Mouse (Mus musculus): Measurements from ENCODE around the gene Smyd1.

Smyd1 gene

GRCm38 (mm10) chr6:71203674-71204073 lies 118.4 kb downstream of the Smyd1 start:
- no peak for DNase-seq

- DNase-seq: no peak
These were observed 120.1 kb downstream of the Smyd1 start for GRCm38 (mm10) chr6:71201925-71202324.

DNA sequence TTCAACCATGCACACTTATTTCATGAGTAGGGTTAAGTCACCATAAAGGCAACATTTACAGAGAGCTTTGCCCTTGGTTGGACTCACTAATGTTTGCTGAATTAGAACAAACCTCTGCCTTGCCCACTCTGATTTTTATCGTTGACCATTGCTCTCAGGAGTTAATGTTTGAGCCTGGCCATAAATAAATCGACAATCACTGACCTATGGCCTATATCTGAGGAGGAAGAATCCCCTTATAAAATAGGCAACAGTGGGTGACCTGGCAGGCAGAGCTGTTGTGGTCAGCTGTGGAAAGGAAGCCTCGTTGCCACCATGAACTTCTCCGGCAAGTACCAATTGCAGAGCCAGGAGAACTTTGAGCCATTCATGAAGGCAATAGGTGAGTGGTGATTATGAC lies 122.4 kb downstream of the Smyd1 start, which contains the start of gene Fabp1:
TSS of gene Fabp1 (plus strand) at position 216 of the 400 bp plus-strand sequence.
- DNase-seq: no peak

DNA sequence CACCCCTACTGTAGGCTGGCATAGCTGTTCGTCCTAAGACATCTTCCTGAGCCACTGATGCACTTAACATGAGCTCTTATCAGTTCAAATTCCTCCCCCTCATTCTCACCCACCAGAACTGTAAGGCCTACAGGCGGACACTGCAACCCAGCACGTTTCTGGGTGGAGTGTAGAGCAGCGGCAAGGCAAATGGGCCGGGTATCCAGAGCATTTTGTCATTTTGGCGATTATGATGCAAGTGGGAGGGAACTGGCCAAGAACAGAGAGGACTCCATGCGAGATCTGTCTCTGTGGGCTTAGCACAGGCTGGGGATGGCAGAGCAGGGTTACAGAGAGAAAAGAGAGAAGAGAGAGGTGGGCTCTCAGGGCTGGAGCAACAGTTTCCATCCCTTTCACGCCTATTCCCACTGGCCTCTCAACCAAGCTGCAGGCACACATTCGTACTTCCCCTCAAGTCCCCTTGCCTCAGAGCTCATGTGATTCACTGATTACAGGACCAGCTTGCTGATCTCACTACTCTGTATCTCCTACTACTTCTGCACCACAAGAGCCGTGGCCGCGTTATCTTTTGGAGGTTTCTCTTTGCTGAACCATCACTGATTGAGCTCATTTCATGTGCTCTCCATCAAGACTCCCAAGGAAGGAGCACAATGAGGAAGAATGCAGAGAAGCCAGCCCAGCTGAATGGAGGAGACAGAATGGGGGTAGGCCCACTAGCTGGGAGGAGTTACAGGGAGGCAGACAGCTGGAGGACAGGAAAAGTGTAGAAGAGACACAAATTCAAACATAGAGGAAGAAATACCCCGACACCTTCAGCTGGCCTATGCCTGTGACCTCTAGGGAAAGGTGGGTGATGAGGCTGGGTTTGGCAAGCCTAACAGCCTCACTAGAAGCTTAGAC lies 124.1 kb downstream of the Smyd1 start:
- no peak for DNase-seq

DNA sequence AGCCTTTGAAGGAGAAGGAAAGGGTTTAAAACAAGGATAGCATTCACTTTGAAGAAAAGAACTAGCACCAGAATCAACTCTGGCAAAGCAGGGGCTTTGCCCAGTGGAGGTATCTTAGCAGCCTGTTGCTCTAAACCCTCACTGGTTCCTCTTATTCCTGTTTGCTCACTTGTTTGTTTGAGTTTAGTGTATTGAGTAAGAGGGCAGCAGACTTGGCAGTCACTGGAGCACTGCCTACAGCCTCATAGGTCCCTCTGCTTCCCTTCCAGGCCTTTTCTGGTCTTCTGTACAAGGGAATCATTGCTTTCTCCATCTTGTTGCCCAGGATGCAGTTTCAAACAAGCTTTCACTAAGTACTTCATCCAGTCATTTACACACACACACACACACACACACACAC lies 125.9 kb downstream of the Smyd1 start:
- no peak for DNase-seq

- DNase-seq: no peak
These were observed 128.8 kb downstream of the Smyd1 start for GRCm38 (mm10) chr6:71193151-71193740.

- DNase-seq: no peak
These were observed 131.5 kb downstream of the Smyd1 start for GRCm38 (mm10) chr6:71190501-71190900.

- DNase-seq: no peak
These were observed 132.5 kb downstream of the Smyd1 start for GRCm38 (mm10) chr6:71189578-71189977.

- DNase-seq: no peak
These were observed 137.0 kb downstream of the Smyd1 start for GRCm38 (mm10) chr6:71184941-71185604.

DNA sequence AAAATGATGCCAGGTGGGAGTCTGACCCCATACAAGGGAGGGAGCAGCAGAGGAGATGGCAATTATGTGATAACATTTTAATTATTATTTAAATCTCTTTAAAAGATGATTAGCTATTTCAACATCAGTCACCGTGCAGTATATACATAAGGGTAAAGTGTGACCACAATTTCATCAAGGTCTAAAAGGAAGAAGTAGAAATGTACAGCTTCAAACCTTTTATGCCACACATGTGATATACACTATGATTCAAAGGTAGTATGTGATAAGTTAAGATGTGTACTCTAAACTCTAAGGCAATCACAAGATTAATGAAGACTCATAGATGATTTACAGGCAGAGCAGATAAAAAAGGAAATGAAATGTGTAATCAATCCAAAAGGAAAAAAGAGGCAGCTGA lies 141.4 kb downstream of the Smyd1 start:
- no peak for DNase-seq

DNA sequence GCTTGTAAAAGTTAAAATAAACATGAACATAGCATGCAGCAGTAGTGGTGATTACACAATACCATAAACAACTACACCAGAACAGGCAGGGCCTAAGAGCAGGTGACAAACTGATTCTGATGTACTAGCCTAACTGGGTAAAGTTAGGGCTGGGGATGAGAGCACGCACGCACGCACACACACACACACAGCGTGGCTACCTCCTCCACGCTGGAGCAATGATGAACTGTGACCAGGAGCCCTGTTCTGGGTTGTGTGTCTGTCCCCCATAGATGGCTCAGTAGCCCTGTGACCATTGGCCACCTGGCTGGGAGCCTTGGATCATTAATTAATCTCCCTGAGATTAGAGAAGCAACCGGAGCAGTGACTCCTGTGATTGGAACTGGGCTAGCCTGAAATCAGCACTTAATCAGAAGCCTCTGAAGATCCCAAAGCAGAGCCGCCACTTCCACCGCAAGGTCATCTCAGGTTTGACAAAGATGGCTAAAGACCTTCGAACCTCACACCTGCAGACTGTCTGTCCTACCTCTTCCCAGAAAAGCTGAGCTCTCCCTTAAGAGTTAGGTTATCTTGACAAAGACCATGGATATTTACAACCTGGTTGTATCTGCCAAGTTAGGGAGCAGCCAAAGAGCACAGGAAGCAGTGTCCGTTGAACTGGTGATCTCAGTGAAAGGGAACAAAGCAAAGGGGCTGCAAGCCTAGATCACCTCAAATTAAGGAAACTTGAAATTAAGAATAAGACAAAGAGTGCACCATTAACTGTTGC lies 149.0 kb downstream of the Smyd1 start:
- DNase-seq: no peak

DNA sequence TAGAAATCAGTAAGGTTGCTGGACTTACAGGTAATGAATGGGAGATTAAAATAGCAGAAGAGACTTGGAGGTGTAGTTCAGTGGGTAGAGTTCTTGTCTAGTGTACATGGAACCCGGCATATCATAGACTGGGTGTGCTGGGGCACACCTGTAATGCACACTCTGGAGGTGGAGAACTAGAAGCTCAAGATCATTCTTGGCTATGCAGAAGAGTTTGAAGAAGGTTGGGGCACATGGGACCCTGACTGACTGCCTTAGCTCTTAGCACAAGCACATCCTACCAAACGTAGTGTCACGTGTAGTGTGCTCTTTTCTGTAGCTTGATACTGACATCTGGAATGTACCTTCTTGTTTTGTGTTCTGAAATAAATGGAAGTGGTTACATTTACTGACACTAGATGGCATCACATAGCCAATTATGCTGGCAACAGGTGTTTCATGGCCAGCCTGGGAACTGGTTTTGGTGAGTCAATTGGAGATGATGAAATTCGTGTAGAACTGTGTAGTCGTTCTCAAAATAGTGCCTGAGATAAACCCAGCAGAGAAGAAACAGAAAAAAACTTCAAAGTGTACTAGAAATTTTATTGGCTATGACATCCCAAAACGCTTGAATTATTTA lies 155.4 kb downstream of the Smyd1 start:
- DNase-seq: peak; percentile 51 to 56

GRCm38 (mm10) chr6:71164394-71164793 lies 157.6 kb downstream of the Smyd1 start:
- no peak for DNase-seq
